Mouse (Mus musculus): ENCODE data around the gene Pxn. TPM values are rescaled to one million over a fixed set of nuclear protein-coding genes. Genes with fewer than 3 reads are reported as not detected.

Gene Pxn
- 10 to 100 TPM; 33.5 to 54.2 TPM for total RNA-seq (2021)
- long read RNA-seq, experiment 1, transcript Pxn-201 (11 exons, 3,706 nt) = major isoform, 5 of 21 reads
- long read RNA-seq, experiment 1, partial matches to known transcripts = 13 of 21 reads
- long read RNA-seq, experiment 1, other reads (novel, unspliced or antisense) = 3 of 21 reads
- long read RNA-seq, experiment 2, transcript Pxn-201 (11 exons, 3,706 nt) = major isoform, 10 of 19 reads
- long read RNA-seq, experiment 2, partial matches to known transcripts = 2 of 19 reads
- long read RNA-seq, experiment 2, other reads (novel, unspliced or antisense) = 7 of 19 reads

GRCm38 (mm10) chr5:115506454-115507201, at the start of gene Pxn:
Gene Pxn (plus strand): TSS chr5:115506676.
- DNase-seq = peak; percentile 97

- DNase-seq = peak in 1 of 2 experiments; percentile 15
Observed at GRCm38 (mm10) chr5:115458918-115459317, 47.6 kb upstream of the Pxn start.

GRCm38 (mm10) chr5:115464408-115465115, 41.9 kb upstream of the Pxn start:
- no peak for DNase-seq

GRCm38 (mm10) chr5:115465642-115466420, 40.6 kb upstream of the Pxn start, which contains the start of gene Pla2g1b:
Gene Pla2g1b (plus strand): TSS chr5:115466262.
- no peak for DNase-seq

GRCm38 (mm10) chr5:115469791-115470190, 36.7 kb upstream of the Pxn start:
- no peak for DNase-seq

- DNase-seq = peak; percentile 55 to 68
Observed at GRCm38 (mm10) chr5:115470766-115471531, 35.5 kb upstream of the Pxn start.

- DNase-seq = no peak
Observed at GRCm38 (mm10) chr5:115473191-115473590, 33.3 kb upstream of the Pxn start.

GRCm38 (mm10) chr5:115474174-115474828, 32.2 kb upstream of the Pxn start:
- DNase-seq = peak; percentile 68 to 80

GRCm38 (mm10) chr5:115475337-115476106, 31.0 kb upstream of the Pxn start:
- peak; percentile 45 to 52 for DNase-seq

- no peak for DNase-seq
Observed at GRCm38 (mm10) chr5:115476107-115476727, 30.3 kb upstream of the Pxn start.

- no peak for DNase-seq
Observed at GRCm38 (mm10) chr5:115479561-115479960, 26.9 kb upstream of the Pxn start.

GRCm38 (mm10) chr5:115480101-115480500, 26.4 kb upstream of the Pxn start:
- peak in 1 of 2 experiments; percentile 33 for DNase-seq

- DNase-seq = no peak
Observed at GRCm38 (mm10) chr5:115482390-115483265, 23.8 kb upstream of the Pxn start.

GRCm38 (mm10) chr5:115483385-115483784, 23.1 kb upstream of the Pxn start:
- no peak for DNase-seq

- peak; percentile 77 to 80 for DNase-seq
Observed at GRCm38 (mm10) chr5:115483947-115484920, 22.2 kb upstream of the Pxn start, which contains the start of gene Sirt4. Gene Sirt4 (minus strand): TSS chr5:115484725.

- no peak for DNase-seq
Observed at GRCm38 (mm10) chr5:115484996-115485395, 21.5 kb upstream of the Pxn start.

Data from adrenal gland, postnatal 36 days (tissue).